Mouse (Mus musculus) cerebellum, adult 2 months (tissue): ENCODE data around the gene Ugt1a2. TPM values are rescaled to one million over a fixed set of nuclear protein-coding genes. Genes with fewer than 3 reads are reported as not detected.

Experiments
- DNase-seq, 2 experiments: peaks; one replicate each; pipeline ENCODE4 v3.0.0; 2021
- H3K27ac ChIP-seq: fragments of 200-500 bp; 2 replicates; pipeline ENCODE4 v1.5.1; 2012; ENCODE audit warnings: low read length, control low read depth, inconsistent platforms; ENCODE audit not compliant: insufficient read depth
- H3K27me3 ChIP-seq: fragments of 200-500 bp; 2 replicates; pipeline ENCODE4 v1.6.1; 2012; ENCODE audit warnings: inconsistent platforms, mild to moderate bottlenecking, low read length, moderate library complexity; ENCODE audit not compliant: control insufficient read depth, insufficient read depth
- H3K4me1 ChIP-seq: fragments of 200-500 bp; 2 replicates; pipeline ENCODE4 v1.6.1; 2011; ENCODE audit warnings: low read length; ENCODE audit not compliant: control insufficient read depth, insufficient read depth
- H3K4me3 ChIP-seq: fragments of 200-500 bp; replicated peaks from 2 replicates; pipeline ENCODE3; 2011; ENCODE audit warnings: mild to moderate bottlenecking, low read depth, low read length, control low read depth; ENCODE audit not compliant: insufficient read depth
- CTCF ChIP-seq: fragments of 200-500 bp; IDR thresholded peaks from 2 replicates; pipeline ENCODE4 v1.5.1; 2011; ENCODE audit warnings: low read depth, mild to moderate bottlenecking, control low read depth, low read length, moderate library complexity, borderline replicate concordance; ENCODE audit not compliant: insufficient read depth
- POLR2A ChIP-seq: fragments of 200-500 bp; IDR thresholded peaks from 2 replicates; pipeline ENCODE4 v1.6.1; 2011; ENCODE audit warnings: low read length, control low read depth, borderline replicate concordance; ENCODE audit not compliant: insufficient read depth
- WGBS: fragments of 180-500 bp; shearing (Covaris S2); methylation state at CpG from one replicate; pipeline ENCODE4 v1.1.7; 2018; 5-methylcytosine and 5-hydroxymethylcytosine counted together
- polyA plus RNA-seq: library from polyadenylated mRNA; depleted of rRNA; stranded (reverse); fragments of >200 nt; gene quantifications from 2 replicates; pipeline ENCODE4 v1.2.3, GENCODE M21; 2012

Ugt1a2 gene
- polyA plus RNA-seq, 1 experiment: not detected

DNA sequence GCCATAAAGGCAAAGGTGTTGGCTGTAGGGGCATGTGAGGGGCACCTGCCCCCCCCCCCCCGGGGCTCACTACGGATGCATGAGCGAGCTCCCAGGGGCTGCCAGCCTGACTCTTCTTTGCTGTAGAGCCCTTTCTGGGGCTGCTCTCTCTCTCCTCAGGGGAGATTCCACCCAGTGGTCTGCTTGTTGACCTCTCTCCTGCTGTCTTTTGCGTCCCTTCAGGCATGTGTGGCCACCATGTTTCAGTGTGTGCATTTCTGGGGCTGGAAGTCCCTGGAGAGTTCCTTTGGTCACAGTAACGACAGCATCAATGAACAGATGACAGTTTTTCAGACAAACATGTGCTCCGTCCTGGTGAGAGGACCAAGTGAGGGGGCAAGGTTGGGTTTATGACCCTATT lies 58.0 kb downstream of the Ugt1a2 start:
- WGBS: 58% methylated on average over 6 of the region's 6 CpGs
- Histone ChIP-seq H3K27ac (no peak overlapping the region), H3K27me3 (no peaks in the 10 kb centered on the region), H3K4me1 (peaks cover 30% of the 10 kb centered on the region), H3K4me3 (no peak overlapping the region)
- no peak for DNase-seq
- TF ChIP-seq CTCF (no peak), POLR2A (no peak)

- H3K4me3 ChIP-seq: no peak overlapping the region
Observed at GRCm38 (mm10) chr1:88258881-88259642, 58.7 kb downstream of the Ugt1a2 start.

GRCm38 (mm10) chr1:88259643-88260024 lies 59.2 kb downstream of the Ugt1a2 start:
- peaks cover 30% of the 10 kb centered on the region for H3K4me1 ChIP-seq
- 78% methylated on average over 4 of the region's 4 CpGs for WGBS
- no peak overlapping the region for H3K4me3 ChIP-seq
- no peak for TF ChIP-seq POLR2A
- no peak for TF ChIP-seq CTCF
- H3K27me3 ChIP-seq: no peaks in the 10 kb centered on the region
- no peak overlapping the region for H3K27ac ChIP-seq
- no peak for DNase-seq

More at GRCm38 (mm10) chr1:88258881-88259642, 58.7 kb downstream of the Ugt1a2 start:
- WGBS: 53% methylated on average over 8 of the region's 8 CpGs
- TF ChIP-seq POLR2A: no peak
- no peak for TF ChIP-seq CTCF
- H3K27me3 ChIP-seq: no peaks in the 10 kb centered on the region
- peaks cover 30% of the 10 kb centered on the region for H3K4me1 ChIP-seq
- no peak overlapping the region for H3K27ac ChIP-seq
- no peak for DNase-seq

DNA sequence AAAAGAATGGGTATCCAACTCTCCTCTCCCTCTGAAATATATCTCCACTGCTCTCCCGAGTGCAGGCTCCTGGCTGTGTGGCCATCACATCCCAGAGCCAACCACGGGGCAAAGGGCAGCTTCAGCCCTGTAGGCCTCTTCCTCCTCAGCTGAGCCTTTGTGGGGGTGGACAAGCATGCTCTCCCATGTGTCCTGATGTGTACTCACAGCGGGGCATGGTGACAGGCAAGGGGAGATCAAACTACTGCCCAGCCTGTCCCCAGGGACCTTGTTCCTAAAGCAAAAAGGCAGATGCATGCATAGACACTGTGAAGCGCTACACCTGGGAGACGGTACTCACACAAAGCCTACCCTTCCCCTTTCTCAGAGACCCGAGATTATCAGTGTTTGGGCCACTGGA lies 59.7 kb downstream of the Ugt1a2 start:
- 72% methylated on average over 6 of the region's 6 CpGs for WGBS
- no peak for TF ChIP-seq POLR2A
- TF ChIP-seq CTCF: no peak

GRCm38 (mm10) chr1:88260604-88261377 lies 60.4 kb downstream of the Ugt1a2 start:
- Histone ChIP-seq H3K4me3 (no peak overlapping the region), H3K27me3 (no peaks in the 10 kb centered on the region), H3K27ac (no peak overlapping the region), H3K4me1 (peaks cover 19% of the 10 kb centered on the region)
- no peak for DNase-seq
- WGBS: 63% methylated on average over 10 of the region's 10 CpGs
- TF ChIP-seq POLR2A: no peak
- no peak for TF ChIP-seq CTCF

More for the DNA sequence above, 59.7 kb downstream of the Ugt1a2 start:
- H3K4me1 ChIP-seq: peaks cover 26% of the 10 kb centered on the region
- DNase-seq: no peak
- no peak overlapping the region for H3K4me3 ChIP-seq
- no peak overlapping the region for H3K27ac ChIP-seq
- H3K27me3 ChIP-seq: no peaks in the 10 kb centered on the region

- Histone ChIP-seq H3K4me1 (peaks cover 12% of the 10 kb centered on the region), H3K4me3 (no peak overlapping the region), H3K27ac (no peak overlapping the region), H3K27me3 (no peaks in the 10 kb centered on the region)
- TF ChIP-seq CTCF: no peak
- no peak for TF ChIP-seq POLR2A
- DNase-seq: no peak
- WGBS: 88% methylated on average over 7 of the region's 7 CpGs
Observed at GRCm38 (mm10) chr1:88261706-88262105, 61.3 kb downstream of the Ugt1a2 start.

- Histone ChIP-seq H3K4me3 (no peak overlapping the region), H3K4me1 (peaks cover 12% of the 10 kb centered on the region), H3K27ac (no peak overlapping the region), H3K27me3 (no peaks in the 10 kb centered on the region)
- DNase-seq: no peak
- no peak for TF ChIP-seq CTCF
- no peak for TF ChIP-seq POLR2A
- 86% methylated on average over 4 of the region's 4 CpGs for WGBS
Observed at GRCm38 (mm10) chr1:88262255-88262654, 61.9 kb downstream of the Ugt1a2 start.

- Histone ChIP-seq H3K27me3 (no peaks in the 10 kb centered on the region), H3K4me3 (no peak overlapping the region), H3K4me1 (peaks cover 12% of the 10 kb centered on the region), H3K27ac (no peak overlapping the region)
- no peak for DNase-seq
- TF ChIP-seq CTCF (no peak), POLR2A (no peak)
- WGBS: 78% methylated on average over 6 of the region's 6 CpGs
Observed at GRCm38 (mm10) chr1:88262961-88263360, 62.6 kb downstream of the Ugt1a2 start.
